In genomic region chr16:77099018-77099869, GRCm38 (mm10) we compare ENCODE assay signal across 9 mouse cellular contexts.
DNase-seq lines count a peak whose midpoint lies in the region; ATAC-seq and TF ChIP-seq lines count a peak whose summit lies in the region.
"Had no signal": no experiment of that assay in that cellular context is flagged by ENCODE, and none has a peak within 500 bp of the region (broad histone marks: within the 10 kb centered on the region; RNA-seq: fewer than 3 reads in every experiment).

No protein-coding gene starts in this region.

- H3K36me3 ChIP-seq in thymus, adult 2 months (ENCODE audit: control insufficient read depth, insufficient read depth, low read length): peaks cover 20% of the 10 kb centered on the region
- peaks cover 3% of the 10 kb centered on the region; the same call in 1 of the 2 replicates for H3K36me3 ChIP-seq in forebrain, postnatal 0 days (ENCODE audit: insufficient read depth)
- H3K36me3 ChIP-seq in hindbrain, embryonic 13.5 days: peaks cover 6% of the 10 kb centered on the region; the same call in 1 of the 2 replicates
- peaks cover 5% of the 10 kb centered on the region; the same call in 1 of the 2 replicates for H3K36me3 ChIP-seq in midbrain, embryonic 13.5 days

- no peaks in the 10 kb centered on the region for H3K9me3 ChIP-seq in forebrain, postnatal 0 days (ENCODE audit: low read length)
- no peaks in the 10 kb centered on the region for H3K9me3 ChIP-seq in hindbrain, embryonic 13.5 days
- no peaks in the 10 kb centered on the region for H3K9me3 ChIP-seq in midbrain, embryonic 13.5 days
- H3K9me3 ChIP-seq: embryonic facial prominence, embryonic 12.5 days had no signal

- peak; percentile 55 for DNase-seq in thymus, adult 2 months
- no peak for DNase-seq in thymus, adult 18-20 months
- peak; percentile 82 to 85 for DNase-seq in cerebellum, adult 18-20 months
- peak; percentile 88 for DNase-seq in forebrain, postnatal 0 days
- DNase-seq in left cerebral cortex, adult 2 months (ENCODE audit: extremely low spot score in 1 of 2, low spot score in 2 of 2): peak; percentile 59 to 72
- peak; percentile 25 to 64 for DNase-seq in spleen, postnatal 10 days (ENCODE audit: low spot score in 2 of 2)

- TF ChIP-seq POLR2A in thymus, adult 2 months (IDR thresholded peaks at IDR 0.05; ENCODE audit: control insufficient read depth, extremely low read depth, insufficient read depth, low read length, poor library complexity): no peak

- peak overlapping the region; percentile 32; the same call in 1 of the 2 replicates for H3K4me2 ChIP-seq in forebrain, postnatal 0 days (ENCODE audit: low read depth)
- H3K4me2 ChIP-seq in hindbrain, embryonic 13.5 days: peak overlapping the region; percentile 20; the same call in 1 of the 2 replicates
- H3K4me2 ChIP-seq in midbrain, embryonic 13.5 days (replicated peaks): no peak overlapping the region
- H3K4me2 ChIP-seq: embryonic facial prominence, embryonic 12.5 days had no signal

- H3K4me1 ChIP-seq in thymus, adult 2 months (replicated peaks; ENCODE audit: control insufficient read depth, insufficient read depth, low read length): no peaks in the 10 kb centered on the region
- no peaks in the 10 kb centered on the region for H3K4me1 ChIP-seq in forebrain, postnatal 0 days (ENCODE audit: insufficient read depth)
- peaks cover 8% of the 10 kb centered on the region; the same call in 1 of the 2 replicates for H3K4me1 ChIP-seq in hindbrain, embryonic 13.5 days (replicated peaks)
- 0 out of 2 replicates have a peak, but pooled peaks cover 6% of the 10 kb centered on the region for H3K4me1 ChIP-seq in midbrain, embryonic 13.5 days (replicated peaks)
- H3K4me1 ChIP-seq: embryonic facial prominence, embryonic 12.5 days had no signal

- H3K4me3 ChIP-seq in thymus, adult 2 months (ENCODE audit: control insufficient read depth, insufficient read depth, low read length): no peak overlapping the region
- no peak overlapping the region for H3K4me3 ChIP-seq in forebrain, postnatal 0 days (ENCODE audit: low read depth, low read length)
- no peak overlapping the region for H3K4me3 ChIP-seq in hindbrain, embryonic 13.5 days
- H3K4me3 ChIP-seq in left cerebral cortex, adult 2 months: no peak overlapping the region
- H3K4me3 ChIP-seq in midbrain, embryonic 13.5 days (replicated peaks): no peak overlapping the region
- H3K4me3 ChIP-seq: embryonic facial prominence, embryonic 12.5 days had no signal

- intact Hi-C loops in left cerebral cortex, adult 2 months (cut with DNase I): no loop called here

- ATAC-seq in forebrain, postnatal 0 days: peak; percentile 95
- peak; percentile 88 for ATAC-seq in hindbrain, embryonic 13.5 days (ENCODE audit: low FRiP score)
- peak; percentile 75 for ATAC-seq in midbrain, embryonic 13.5 days

- no peak for TF ChIP-seq CTCF in thymus, adult 2 months (IDR thresholded peaks at IDR 0.05; ENCODE audit: borderline replicate concordance, control insufficient read depth, extremely low read depth, insufficient read depth, low read length, poor library complexity)
- TF ChIP-seq CTCF in forebrain, postnatal 0 days (IDR thresholded peaks at IDR 0.05; ENCODE audit: low read depth): peak; percentile 68
- peak; percentile 80 for TF ChIP-seq CTCF in left cerebral cortex, adult 2 months (IDR thresholded peaks at IDR 0.05)

- H3K9ac ChIP-seq in forebrain, postnatal 0 days: no peak overlapping the region
- H3K9ac ChIP-seq in hindbrain, embryonic 13.5 days: no peak overlapping the region
- no peak overlapping the region for H3K9ac ChIP-seq in midbrain, embryonic 13.5 days (replicated peaks)
- H3K9ac ChIP-seq: embryonic facial prominence, embryonic 12.5 days had no signal

- 79% methylated on average over 8 of the region's 8 CpGs for WGBS in thymus, adult 2 months
- 24% methylated on average over 8 of the region's 8 CpGs for WGBS in forebrain, postnatal 0 days
- 40% methylated on average over 8 of the region's 8 CpGs for WGBS in hindbrain, embryonic 13.5 days
- WGBS in midbrain, embryonic 13.5 days: 56% methylated on average over 8 of the region's 8 CpGs

- H3K27ac ChIP-seq in thymus, adult 2 months (ENCODE audit: control insufficient read depth, insufficient read depth, low read length): no peak overlapping the region
- no peak overlapping the region for H3K27ac ChIP-seq in forebrain, postnatal 0 days (ENCODE audit: low read depth, low read length)
- H3K27ac ChIP-seq in hindbrain, embryonic 13.5 days: no peak overlapping the region; the same call in 1 of the 2 replicates
- peak overlapping the region; percentile 6; the same call in 1 of the 2 replicates for H3K27ac ChIP-seq in left cerebral cortex, adult 2 months
- H3K27ac ChIP-seq in midbrain, embryonic 13.5 days: no peak overlapping the region
- H3K27ac ChIP-seq: embryonic facial prominence, embryonic 12.5 days had no signal

- H3K27me3 ChIP-seq in thymus, adult 2 months (ENCODE audit: control insufficient read depth, insufficient read depth, low read length): no peaks in the 10 kb centered on the region
- H3K27me3 ChIP-seq in forebrain, postnatal 0 days (ENCODE audit: insufficient read depth, low read length): no peaks in the 10 kb centered on the region
- no peaks in the 10 kb centered on the region for H3K27me3 ChIP-seq in hindbrain, embryonic 13.5 days
- no peaks in the 10 kb centered on the region for H3K27me3 ChIP-seq in midbrain, embryonic 13.5 days
- H3K27me3 ChIP-seq: embryonic facial prominence, embryonic 12.5 days had no signal

Comparison
In these comparisons a context has a peak if more than half of its experiments do, and no peak if none do; other contexts are left out.
1. DNase-seq: peak in thymus, adult 2 months (single experiment), cerebellum, adult 18-20 months (2 of 2), forebrain, postnatal 0 days (single experiment), left cerebral cortex, adult 2 months (2 of 2) and spleen, postnatal 10 days (2 of 2); none in thymus, adult 18-20 months (0 of 2).
2. Peak in every context shown above with its lines, with median percentiles within 50 percentile points of each other: ATAC-seq.